Mouse (Mus musculus) olfactory bulb, adult 2 months (tissue): ENCODE data around the gene Hyal1. TPM values are rescaled to one million over a fixed set of nuclear protein-coding genes. Genes with fewer than 3 reads are reported as not detected.
"Not testable (repeated sequence)": the region's sequence is repeated elsewhere in the genome, so short reads cannot be mapped to it uniquely, and the experiment has no call there.

Experiments
- H3K27ac ChIP-seq: fragments of 200-500 bp; 2 replicates; pipeline ENCODE4 v1.5.1; 2012; ENCODE audit warnings: low read depth, low read length; ENCODE audit not compliant: insufficient read depth
- H3K4me1 ChIP-seq: fragments of 200-500 bp; 2 replicates; pipeline ENCODE4 v1.6.1; 2012; ENCODE audit warnings: low read length; ENCODE audit not compliant: control insufficient read depth, insufficient read depth
- H3K4me3 ChIP-seq: fragments of 200-500 bp; 2 replicates; pipeline ENCODE4 v1.5.1; 2012; ENCODE audit warnings: mild to moderate bottlenecking, low read depth, low read length, moderate library complexity; ENCODE audit not compliant: insufficient read depth
- CTCF ChIP-seq: fragments of 200-500 bp; IDR thresholded peaks from 2 replicates; pipeline ENCODE4 v1.5.1; 2012; ENCODE audit warnings: low read depth, mild to moderate bottlenecking, low read length, moderate library complexity; ENCODE audit not compliant: insufficient read depth
- POLR2A ChIP-seq: fragments of 200-500 bp; IDR thresholded peaks from 2 replicates; pipeline ENCODE4 v1.6.1; 2012; ENCODE audit warnings: mild to moderate bottlenecking, low read depth, low read length, moderate library complexity; ENCODE audit not compliant: insufficient read depth
- WGBS: fragments of 180-500 bp; shearing (Covaris S2); methylation state at CpG from one replicate; pipeline ENCODE4 v1.1.7; 2018; 5-methylcytosine and 5-hydroxymethylcytosine counted together
- polyA plus RNA-seq: library from polyadenylated mRNA; stranded (reverse); fragments of >200 nt; gene quantifications from 2 replicates; pipeline ENCODE4 v1.2.4, GENCODE M21; 2012; ENCODE audit warnings: low replicate concordance; ENCODE audit not compliant: missing spikeins, insufficient read depth, insufficient read length

Hyal1 gene
- polyA plus RNA-seq, 1 experiment = not detected

DNA sequence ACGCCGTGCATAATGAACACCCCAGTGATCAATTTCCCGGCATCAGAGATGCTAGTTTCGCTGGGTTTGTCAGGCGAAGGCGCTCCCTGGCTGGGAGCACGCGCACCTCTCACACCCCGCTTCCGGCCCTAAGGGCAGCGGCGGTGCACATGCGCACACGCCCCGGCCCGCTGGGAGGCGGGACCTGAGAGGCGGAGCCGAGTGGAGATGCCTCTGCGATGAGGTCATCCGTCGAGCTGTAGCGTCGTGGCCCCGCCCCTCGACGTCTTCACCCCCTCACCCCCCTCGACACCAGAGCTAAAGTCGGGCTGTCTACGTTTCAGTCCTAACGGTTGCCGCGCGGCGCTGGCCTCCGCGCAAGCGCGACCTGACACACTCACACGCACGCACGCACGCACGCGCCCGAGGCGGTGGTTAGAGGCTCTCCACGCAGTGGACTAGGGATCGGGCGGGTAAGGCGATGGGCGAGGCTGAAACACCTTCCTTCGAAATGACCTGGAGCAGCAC lies 22.4 kb upstream of the Hyal1 start:
- Histone ChIP-seq H3K4me1 (peaks cover 23% of the 10 kb centered on the region), H3K4me3 (peak overlapping the region; percentile 80), H3K27ac (peak overlapping the region; percentile 87)
- WGBS = under 1% methylated on average over 53 of the region's 53 CpGs
- peak; percentile 94 for TF ChIP-seq POLR2A
- TF ChIP-seq CTCF = no peak

DNA sequence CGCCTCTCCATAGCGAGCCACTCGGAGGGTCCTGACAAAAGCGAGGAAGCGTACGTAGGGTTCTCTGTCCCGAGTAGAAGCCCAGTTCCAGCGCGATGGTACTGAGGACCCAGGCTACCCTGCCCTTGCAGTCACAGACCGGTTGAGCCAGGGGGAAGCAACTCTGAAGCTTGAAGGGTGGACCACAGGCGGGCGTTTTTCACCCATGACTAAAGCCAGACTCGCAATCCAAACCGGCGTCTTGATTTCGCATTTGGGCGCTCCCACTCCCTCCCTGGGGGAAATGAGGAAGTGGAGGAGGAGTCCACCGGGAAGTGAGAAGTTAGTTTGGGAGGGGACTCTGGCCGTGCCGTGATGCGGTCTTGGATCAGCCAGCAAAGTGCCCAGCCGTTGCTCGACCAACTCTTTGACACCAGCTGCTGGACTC lies 21.7 kb upstream of the Hyal1 start:
- TF ChIP-seq CTCF (no peak), POLR2A (no peak)
- under 1% methylated on average over 23 of the region's 23 CpGs for WGBS
- peak overlapping the region; percentile 80 for H3K4me3 ChIP-seq
- peaks cover 23% of the 10 kb centered on the region for H3K4me1 ChIP-seq
- H3K27ac ChIP-seq = peak overlapping the region; percentile 87; the same call in 1 of the 2 replicates

DNA sequence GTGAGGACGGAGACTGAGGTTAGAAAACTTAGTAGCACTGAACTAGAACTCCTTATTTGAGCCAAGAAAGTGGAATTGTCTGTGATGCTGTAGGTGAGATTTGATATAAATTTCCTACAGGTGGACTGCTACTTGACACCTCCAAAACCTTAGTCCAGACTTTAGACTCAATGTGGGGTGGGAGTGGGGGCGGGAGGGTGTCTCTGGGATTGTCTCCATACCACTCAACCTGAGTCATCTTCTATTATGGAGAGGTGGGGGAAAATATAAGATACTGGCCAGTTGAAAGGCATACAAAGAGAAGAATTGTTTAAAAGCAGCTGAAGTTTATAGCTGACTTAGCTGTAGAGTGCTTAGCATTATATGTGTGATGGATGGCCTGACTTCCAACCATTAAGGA lies 21.0 kb upstream of the Hyal1 start:
- TF ChIP-seq CTCF (no peak), POLR2A (no peak)
- 36% methylated on average over 2 of the region's 2 CpGs for WGBS
- H3K27ac ChIP-seq = no peak overlapping the region
- peak overlapping the region; percentile 80; the same call in 1 of the 2 replicates for H3K4me3 ChIP-seq
- peaks cover 23% of the 10 kb centered on the region for H3K4me1 ChIP-seq

DNA sequence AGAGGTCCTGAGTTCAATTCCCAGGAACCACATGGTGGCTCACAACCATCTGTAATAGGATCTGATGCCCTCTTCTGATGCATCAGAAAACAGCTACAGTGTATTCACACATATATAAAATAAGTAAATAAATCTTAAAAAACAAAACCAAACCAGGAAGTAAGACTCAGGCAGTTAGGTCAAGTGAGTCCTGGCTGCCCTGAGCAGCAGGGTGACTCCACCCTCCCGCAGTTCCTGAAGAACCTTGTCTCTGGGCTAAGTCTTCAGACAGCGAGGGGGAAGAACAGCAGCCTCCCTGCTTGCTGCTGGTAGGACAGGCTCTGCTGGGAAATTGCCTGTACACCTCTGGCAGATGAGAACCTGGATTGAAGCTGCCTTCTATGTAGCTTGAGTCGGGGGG lies 20.4 kb upstream of the Hyal1 start:
- Histone ChIP-seq H3K4me1 (peaks cover 18% of the 10 kb centered on the region), H3K27ac (no peak overlapping the region), H3K4me3 (no peak overlapping the region)
- 67% methylated on average over 3 of the region's 3 CpGs for WGBS
- TF ChIP-seq CTCF (no peak), POLR2A (no peak)

DNA sequence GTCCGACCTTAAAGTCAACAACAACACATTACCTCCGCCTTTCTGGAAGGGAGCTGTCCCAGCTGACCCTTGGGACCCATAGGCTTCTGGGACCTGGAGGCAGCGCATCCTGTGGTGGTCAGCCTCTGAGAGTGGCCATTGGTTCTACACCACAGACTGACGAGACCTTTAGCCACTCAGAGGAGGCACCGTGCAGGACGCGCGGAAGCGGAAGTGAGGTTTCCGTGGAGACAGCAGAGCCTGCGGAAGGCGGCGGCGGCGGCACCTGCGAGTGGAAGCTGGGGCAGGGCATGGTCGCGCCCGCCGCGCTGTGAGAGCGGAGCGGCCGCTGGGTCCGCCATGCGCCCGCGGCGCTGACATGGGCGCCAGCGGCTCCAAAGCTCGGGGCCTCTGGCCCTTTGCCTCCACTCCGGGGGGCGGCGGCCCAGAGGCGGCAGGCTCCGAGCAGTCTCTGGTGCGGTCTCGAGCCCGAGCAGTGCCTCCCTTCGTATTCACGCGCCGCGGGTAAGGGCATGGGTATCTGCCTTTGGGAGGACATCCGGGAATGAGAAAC lies 13.6 kb upstream of the Hyal1 start, which contains the start of gene Tusc2:
Gene Tusc2 (plus strand): TSS at position 227 of the 553 bp plus-strand sequence.
- peak within 1 kb of the TSS; percentile 42 for H3K27ac ChIP-seq
- peaks cover 14% of the 10 kb centered on the region for H3K4me1 ChIP-seq
- TF ChIP-seq CTCF (no peak), POLR2A (peak; percentile 76)
- under 1% methylated on average over 46 of the region's 46 CpGs for WGBS
- H3K4me3 ChIP-seq = peak within 1 kb of the TSS; percentile 75

DNA sequence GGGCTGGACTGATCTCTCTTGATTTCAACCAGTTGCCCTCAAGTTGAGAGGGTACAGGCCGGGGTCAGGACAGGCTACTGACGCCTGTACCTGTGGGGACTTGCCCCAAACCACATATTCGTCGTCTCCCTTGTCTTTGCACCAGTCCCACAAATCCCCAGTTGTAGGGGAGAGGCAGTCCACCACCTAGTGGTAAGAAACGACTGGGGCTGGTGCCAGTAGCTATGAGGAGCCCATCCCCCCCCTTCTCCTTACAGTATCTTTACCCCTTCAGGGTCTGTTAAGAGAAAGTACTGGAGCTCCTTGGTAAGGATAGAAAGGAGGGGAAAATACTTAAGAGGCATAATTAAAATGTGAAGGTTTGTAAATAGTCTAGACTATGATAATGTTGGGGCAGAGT lies 11.2 kb upstream of the Hyal1 start:
- H3K4me3 ChIP-seq, H3K27ac ChIP-seq: not testable (repeated sequence)
- peaks cover 26% of the 10 kb centered on the region for H3K4me1 ChIP-seq
- WGBS = 49% methylated on average over 5 of the region's 5 CpGs

DNA sequence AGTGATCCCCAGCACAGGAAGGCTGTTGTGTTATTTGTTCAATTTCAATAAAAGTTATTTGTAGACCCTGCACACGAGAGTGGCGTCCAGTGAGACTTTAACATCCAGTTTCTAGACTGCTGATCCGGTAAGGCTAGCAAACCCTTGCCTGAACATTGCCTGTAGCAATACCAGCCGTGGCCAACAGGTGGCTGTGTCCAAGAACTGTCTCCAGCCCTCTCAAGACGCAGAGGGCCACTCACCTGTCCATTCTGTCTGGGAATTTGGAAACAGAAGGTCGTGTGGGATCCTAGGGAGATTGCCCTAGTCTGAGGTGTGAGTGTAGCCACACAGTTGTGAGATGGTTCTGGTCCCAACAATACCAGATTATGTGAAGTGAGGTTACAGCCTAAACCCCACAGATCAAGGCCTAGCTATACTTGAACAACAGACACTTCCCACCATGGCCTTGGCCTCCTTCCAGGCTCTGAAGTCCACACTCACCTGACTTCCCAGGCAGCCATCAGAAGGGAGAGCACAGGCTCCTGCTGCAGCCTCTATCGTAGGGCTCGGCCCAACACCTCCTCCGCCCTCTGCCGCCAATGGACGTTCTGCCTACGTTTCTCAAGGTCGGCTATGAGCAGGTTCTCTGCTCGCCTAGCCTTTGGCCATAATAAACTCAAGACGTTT lies 10.6 kb upstream of the Hyal1 start:
- no peak for TF ChIP-seq POLR2A
- TF ChIP-seq CTCF = no peak; the same call in 1 of the 2 replicates
- Histone ChIP-seq H3K4me3 (no peak overlapping the region), H3K27ac (no peak overlapping the region), H3K4me1 (peaks cover 32% of the 10 kb centered on the region)
- 58% methylated on average over 15 of the region's 15 CpGs for WGBS

DNA sequence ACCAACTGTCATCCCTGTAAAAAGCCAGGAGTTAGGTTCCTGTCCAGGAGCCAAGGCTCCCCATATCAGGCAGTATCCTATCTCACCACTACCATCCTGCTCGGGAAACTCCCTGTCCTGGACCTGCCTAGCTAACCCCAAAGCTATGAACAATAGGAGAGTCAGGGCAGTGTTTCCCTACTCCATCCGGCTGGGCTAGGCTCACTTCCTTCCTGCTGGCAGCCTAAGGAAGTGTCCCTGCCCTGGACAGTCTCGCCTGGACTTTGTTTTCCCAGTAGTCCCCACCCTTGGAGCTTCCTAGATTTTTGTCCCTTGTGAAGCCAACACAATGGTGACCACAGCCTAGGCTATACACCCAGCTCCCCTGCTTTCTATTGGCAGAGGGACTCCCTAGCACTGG lies 9.9 kb upstream of the Hyal1 start:
- Histone ChIP-seq H3K4me3 (no peak overlapping the region), H3K27ac (no peak overlapping the region), H3K4me1 (peaks cover 37% of the 10 kb centered on the region)
- TF ChIP-seq POLR2A = no peak
- no peak for TF ChIP-seq CTCF
- 74% methylated on average over 3 of the region's 3 CpGs for WGBS

DNA sequence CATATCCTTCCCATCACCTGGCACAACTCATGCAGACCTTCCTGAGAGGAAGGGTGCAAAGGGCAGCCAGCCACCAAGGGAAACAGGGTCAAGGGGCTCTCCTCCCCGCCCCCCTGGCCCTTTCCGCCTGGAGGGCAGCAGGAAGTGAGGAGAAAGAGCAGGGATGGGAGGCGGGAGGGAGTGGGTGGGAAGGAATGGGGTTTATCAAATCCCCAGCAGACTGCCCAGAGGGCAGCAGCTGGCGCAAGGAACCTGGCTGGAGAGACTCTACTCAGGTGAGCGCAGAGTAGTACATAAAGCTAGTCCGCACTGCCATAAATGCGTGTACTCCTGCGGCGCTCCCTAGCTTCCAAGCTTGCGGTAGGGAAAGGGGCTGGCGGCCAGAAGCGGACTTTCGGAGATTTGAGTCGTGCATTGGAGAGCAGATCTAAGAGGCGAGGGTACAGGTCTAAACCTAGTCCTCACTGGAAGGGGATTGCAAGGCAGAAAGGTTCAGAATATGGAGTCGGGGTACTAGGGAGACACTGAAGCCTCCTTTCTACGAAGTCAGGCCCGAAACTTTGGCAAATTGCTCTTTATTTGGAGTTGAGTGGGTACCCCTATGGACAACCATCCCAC lies 8.9 kb upstream of the Hyal1 start, which contains the start of gene Hyal2:
Gene Hyal2 (plus strand): TSS at position 244 of the 618 bp plus-strand sequence.
- Histone ChIP-seq H3K4me1 (peaks cover 37% of the 10 kb centered on the region), H3K27ac (peak within 1 kb of the TSS; percentile 89), H3K4me3 (peak within 1 kb of the TSS; percentile 84)
- WGBS = 28% methylated on average over 18 of the region's 18 CpGs
- TF ChIP-seq POLR2A (no peak), CTCF (no peak)
